ENCODE assay signal across 12 mouse cellular contexts in genomic region chr2:64325499-64325898, GRCm38 (mm10).
DNase-seq lines count a peak whose midpoint lies in the region; ATAC-seq lines count a peak whose summit lies in the region.
"Had no signal": no experiment of that assay in that cellular context is flagged by ENCODE, and none has a peak within 500 bp of the region (broad histone marks: within the 10 kb centered on the region; RNA-seq: fewer than 3 reads in every experiment).

No protein-coding gene starts in this region.

- H3K4me1 ChIP-seq in forebrain, embryonic 12.5 days, result no peaks in the 10 kb centered on the region; the same call in 1 of the 2 replicates
- no peaks in the 10 kb centered on the region for H3K4me1 ChIP-seq in forebrain, embryonic 15.5 days
- no peaks in the 10 kb centered on the region for H3K4me1 ChIP-seq in embryonic facial prominence, embryonic 14.5 days (ENCODE audit: control insufficient read depth, insufficient read depth, low read length)
- H3K4me1 ChIP-seq: heart, embryonic 13.5 days had no signal

- DNase-seq in left cerebral cortex, adult 9 months (ENCODE audit: low spot score in 2 of 2), result peak; percentile 7 to 35
- no peak for DNase-seq in left cerebral cortex, postnatal 36 days (ENCODE audit: low spot score in 2 of 2)
- DNase-seq in brain, adult 2 months (ENCODE audit: low read depth, low spot score), result peak; percentile 89
- peak; percentile 13 for DNase-seq in embryonic facial prominence, embryonic 14.5 days (ENCODE audit: low spot score)
- no peak for DNase-seq in thymus, adult 18-20 months
- no peak for DNase-seq in lung, postnatal 14 days
- DNase-seq: gastrocnemius, postnatal 36 days; liver; spleen, adult 18-20 months had no signal

- no peak overlapping the region for H3K4me2 ChIP-seq in forebrain, embryonic 12.5 days
- H3K4me2 ChIP-seq in forebrain, embryonic 15.5 days (replicated peaks), result no peak overlapping the region
- no peak overlapping the region for H3K4me2 ChIP-seq in embryonic facial prominence, embryonic 14.5 days (ENCODE audit: low read depth, low read length)
- H3K4me2 ChIP-seq: heart, embryonic 13.5 days had no signal

- intact Hi-C loops in left cerebral cortex, postnatal 36 days (cut with DNase I), result no loop called here

- no peak overlapping the region for H3K9ac ChIP-seq in forebrain, embryonic 12.5 days
- no peak overlapping the region for H3K9ac ChIP-seq in forebrain, embryonic 15.5 days (replicated peaks)
- no peak overlapping the region for H3K9ac ChIP-seq in embryonic facial prominence, embryonic 14.5 days (ENCODE audit: low read depth, low read length)
- H3K9ac ChIP-seq: heart, embryonic 13.5 days had no signal

- H3K4me3 ChIP-seq in forebrain, embryonic 12.5 days (replicated peaks), result no peak overlapping the region
- H3K4me3 ChIP-seq in forebrain, embryonic 15.5 days, result no peak overlapping the region
- H3K4me3 ChIP-seq in embryonic facial prominence, embryonic 14.5 days (ENCODE audit: low read depth, low read length), result no peak overlapping the region
- H3K4me3 ChIP-seq: heart, embryonic 13.5 days had no signal

- no peaks in the 10 kb centered on the region for H3K27me3 ChIP-seq in forebrain, embryonic 12.5 days
- H3K27me3 ChIP-seq in forebrain, embryonic 15.5 days, result no peaks in the 10 kb centered on the region
- no peaks in the 10 kb centered on the region for H3K27me3 ChIP-seq in embryonic facial prominence, embryonic 14.5 days (replicated peaks; ENCODE audit: control insufficient read depth, insufficient read depth, low read length)
- H3K27me3 ChIP-seq: heart, embryonic 13.5 days had no signal

- H3K36me3 ChIP-seq in forebrain, embryonic 12.5 days (replicated peaks), result no peaks in the 10 kb centered on the region
- no peaks in the 10 kb centered on the region for H3K36me3 ChIP-seq in forebrain, embryonic 15.5 days
- H3K36me3 ChIP-seq in embryonic facial prominence, embryonic 14.5 days (ENCODE audit: control insufficient read depth, insufficient read depth, low read length), result no peaks in the 10 kb centered on the region
- H3K36me3 ChIP-seq: heart, embryonic 13.5 days had no signal

- H3K27ac ChIP-seq in forebrain, embryonic 12.5 days, result no peak overlapping the region
- H3K27ac ChIP-seq in forebrain, embryonic 15.5 days (replicated peaks), result no peak overlapping the region
- no peak overlapping the region for H3K27ac ChIP-seq in embryonic facial prominence, embryonic 14.5 days (replicated peaks; ENCODE audit: low read depth, low read length)
- H3K27ac ChIP-seq: heart, embryonic 13.5 days had no signal

- peak; percentile 44; the same call in 1 of the 2 replicates for ATAC-seq in forebrain, embryonic 12.5 days (ENCODE audit: low FRiP score)
- ATAC-seq in forebrain, embryonic 15.5 days (replicated peaks), result no peak
- no peak for ATAC-seq in embryonic facial prominence, embryonic 14.5 days (ENCODE audit: low read depth)

- 13% methylated on average over 2 of the region's 2 CpGs for WGBS in forebrain, embryonic 12.5 days
- 15% methylated on average over 2 of the region's 2 CpGs for WGBS in forebrain, embryonic 15.5 days
- 45% methylated on average over 2 of the region's 2 CpGs for WGBS in embryonic facial prominence, embryonic 14.5 days

- H3K9me3 ChIP-seq in forebrain, embryonic 12.5 days, result no peaks in the 10 kb centered on the region
- H3K9me3 ChIP-seq in forebrain, embryonic 15.5 days, result no peaks in the 10 kb centered on the region
- no peaks in the 10 kb centered on the region for H3K9me3 ChIP-seq in embryonic facial prominence, embryonic 14.5 days (ENCODE audit: control insufficient read depth, low read length)
- H3K9me3 ChIP-seq: heart, embryonic 13.5 days had no signal

Comparison
In these comparisons a context has a peak if more than half of its experiments do, and no peak if none do; other contexts are left out.
1. DNase-seq: peak in left cerebral cortex, adult 9 months (2 of 2), brain, adult 2 months (single experiment) and embryonic facial prominence, embryonic 14.5 days (single experiment); none in left cerebral cortex, postnatal 36 days (0 of 2), thymus, adult 18-20 months (0 of 2) and lung, postnatal 14 days (single experiment).